Mouse (Mus musculus): ENCODE data around the gene Timm8b.
"Not testable (repeated sequence)": the region's sequence is repeated elsewhere in the genome, so short reads cannot be mapped to it uniquely, and the experiment has no call there.

Timm8b gene

DNA sequence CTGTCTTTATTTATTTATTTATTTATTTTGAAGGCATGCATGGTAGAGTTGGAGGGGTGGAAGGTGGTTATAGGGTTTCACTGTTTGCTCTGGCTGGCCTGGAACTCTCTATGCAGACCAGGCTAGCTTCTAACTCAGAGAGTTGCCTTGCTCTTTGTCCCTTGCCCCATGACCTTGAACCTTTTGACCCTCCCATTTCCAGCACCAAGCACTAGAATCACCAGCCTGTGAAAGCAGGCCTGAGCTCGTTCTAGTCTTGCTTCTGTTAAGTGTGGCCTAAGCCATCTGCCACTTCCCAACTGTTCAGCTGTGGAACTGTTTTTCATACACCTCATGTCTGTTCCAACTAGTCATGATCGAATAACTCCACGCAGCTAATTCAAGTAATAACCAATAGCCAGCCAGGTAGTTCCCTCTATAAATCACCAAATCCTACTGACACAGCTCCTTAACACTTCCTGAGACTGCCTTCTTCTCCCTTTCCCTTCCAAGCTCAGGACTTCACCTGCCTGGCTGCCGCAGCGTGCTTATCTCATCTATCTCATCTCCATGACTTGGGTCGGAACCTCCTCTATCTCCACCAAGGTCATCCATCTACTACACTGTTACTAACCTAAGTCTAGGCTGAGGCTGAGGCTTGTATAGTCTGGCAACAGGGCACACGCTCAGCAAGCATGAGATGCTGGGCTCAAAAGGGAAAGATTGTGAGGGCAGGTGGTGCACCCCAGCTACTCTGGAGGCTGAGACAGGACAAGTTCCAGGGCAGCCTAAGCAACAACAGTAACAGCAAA is 1.5 kb upstream of the Timm8b start:
- DNase-seq (ENCODE audit: low spot score), result no peak

DNA sequence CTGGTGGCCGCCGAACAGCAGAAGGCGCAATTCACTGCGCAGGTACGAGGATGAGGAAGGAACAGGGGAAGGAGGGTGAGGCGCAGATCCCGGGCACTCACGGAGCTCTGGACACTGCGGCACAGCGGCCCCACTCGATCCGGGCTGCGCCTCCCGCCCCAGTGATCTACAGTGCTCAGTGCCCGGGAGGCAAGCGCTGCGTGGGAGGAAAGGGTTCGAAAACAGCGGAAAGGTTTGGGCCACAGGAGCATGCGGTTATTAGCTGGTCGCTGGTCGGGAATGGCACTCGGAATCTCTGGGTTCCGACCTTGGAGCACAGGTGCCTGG is 251 bp downstream of the Timm8b start:
- DNase-seq (ENCODE audit: low spot score), result no peak

DNA sequence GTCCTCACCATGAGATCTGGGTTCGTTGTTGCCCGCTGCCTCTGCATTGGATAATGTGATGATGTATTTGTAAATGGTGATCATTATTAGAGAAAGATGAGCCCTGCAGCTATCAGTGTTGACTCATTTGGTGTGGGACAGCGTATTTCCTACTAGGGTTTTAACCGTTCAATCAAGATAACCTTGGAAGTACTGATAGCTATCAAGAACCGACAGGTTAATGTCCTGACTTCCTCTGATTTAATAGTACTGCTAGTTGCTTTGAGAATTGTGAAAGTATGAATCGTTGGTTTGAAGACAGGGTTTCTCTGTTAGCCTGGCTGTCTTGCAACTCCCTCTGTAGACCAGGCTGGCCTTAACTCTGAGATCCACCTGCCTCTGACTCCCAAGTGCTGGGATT is 628 bp downstream of the Timm8b start:
- DNase-seq (ENCODE audit: low spot score), result no peak

DNA sequence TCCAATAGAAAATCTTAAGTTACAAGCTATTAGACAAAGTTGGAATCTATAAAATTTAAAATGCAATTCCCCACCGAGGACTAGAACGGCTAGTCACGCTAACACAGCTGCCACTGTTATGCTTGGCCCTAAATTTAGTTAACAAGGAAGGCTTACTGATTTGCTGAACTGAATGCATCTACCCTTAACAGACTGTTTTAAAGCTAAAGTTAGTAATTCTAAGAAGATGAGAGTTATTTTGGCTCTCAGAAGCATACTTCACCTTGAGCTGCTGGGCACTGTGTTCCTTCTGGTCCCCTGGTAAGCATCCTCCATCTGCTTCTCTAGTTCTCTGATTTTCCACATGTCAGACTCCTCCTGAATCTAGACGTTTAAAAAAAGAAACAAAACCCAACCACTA is 8.4 kb downstream of the Timm8b start:
- DNase-seq (ENCODE audit: low spot score), result no peak

DNA sequence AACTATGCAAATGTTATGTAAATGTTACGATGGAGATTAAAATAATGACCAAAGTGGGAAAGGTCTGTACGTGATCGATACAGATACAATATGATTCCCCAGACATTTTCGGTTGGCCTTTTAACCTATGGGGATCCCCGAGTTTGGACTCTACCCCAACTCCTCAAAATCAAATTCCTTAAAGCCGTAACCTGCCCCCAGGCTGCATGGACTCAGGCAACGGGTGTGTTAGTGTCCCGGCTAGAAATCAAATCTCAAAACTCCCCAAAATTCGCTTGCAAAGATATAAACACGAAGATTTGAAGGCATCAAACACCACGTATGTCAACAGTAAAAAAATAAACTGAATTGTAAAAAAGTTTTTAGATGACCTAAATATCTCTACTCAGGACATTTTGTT is 12.5 kb downstream of the Timm8b start:
- no peak for DNase-seq (ENCODE audit: low spot score)

DNA sequence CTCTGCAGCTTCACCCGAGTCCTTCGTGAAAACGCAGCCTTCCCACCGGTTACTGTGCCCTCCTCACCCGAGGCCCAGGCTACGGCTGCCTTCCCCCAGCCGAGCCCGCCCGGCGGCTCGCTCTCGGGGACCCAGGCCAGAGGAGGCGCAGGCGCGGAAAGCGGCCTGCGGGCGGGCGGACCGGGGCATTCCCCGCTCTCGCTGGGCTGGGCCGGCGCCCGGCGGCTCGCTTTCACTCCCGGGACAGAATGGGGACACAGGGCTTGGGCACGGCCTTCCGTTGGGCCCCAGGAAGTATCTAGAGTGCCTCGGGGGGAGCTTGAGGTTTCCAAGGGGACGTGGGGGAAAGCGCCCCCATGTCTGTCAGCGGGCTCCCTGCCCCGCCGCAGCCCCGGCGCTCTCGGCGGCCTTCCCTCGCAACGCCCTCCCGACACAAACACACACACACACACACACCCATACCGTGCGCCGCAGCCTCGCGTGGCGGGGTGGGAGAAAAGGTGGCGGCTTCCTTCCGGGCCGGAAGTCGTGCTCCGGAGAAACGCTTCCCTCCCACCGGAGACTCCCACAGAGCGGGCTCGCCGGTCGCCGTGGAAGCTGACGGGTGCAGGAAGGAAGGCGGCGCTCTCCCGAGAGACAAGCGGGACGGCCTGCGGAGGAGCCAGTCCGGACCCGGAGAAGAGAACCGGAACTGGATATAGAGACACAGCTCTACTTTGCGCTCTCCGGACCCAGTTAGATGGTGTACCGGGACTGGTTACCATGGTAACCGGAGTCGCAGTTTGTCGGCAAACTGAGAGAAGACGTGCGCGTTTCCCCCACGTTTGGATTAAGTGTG is 13.3 kb downstream of the Timm8b start, which contains the start of the genes Pih1d2 and Nkapd1:
Gene Pih1d2, plus strand, starts transcription at position 556 of the 838 bp plus-strand sequence.
Gene Nkapd1, minus strand, starts transcription at position 699 of the 838 bp plus-strand sequence.
- peak; percentile 95 for DNase-seq (ENCODE audit: low spot score)

DNA sequence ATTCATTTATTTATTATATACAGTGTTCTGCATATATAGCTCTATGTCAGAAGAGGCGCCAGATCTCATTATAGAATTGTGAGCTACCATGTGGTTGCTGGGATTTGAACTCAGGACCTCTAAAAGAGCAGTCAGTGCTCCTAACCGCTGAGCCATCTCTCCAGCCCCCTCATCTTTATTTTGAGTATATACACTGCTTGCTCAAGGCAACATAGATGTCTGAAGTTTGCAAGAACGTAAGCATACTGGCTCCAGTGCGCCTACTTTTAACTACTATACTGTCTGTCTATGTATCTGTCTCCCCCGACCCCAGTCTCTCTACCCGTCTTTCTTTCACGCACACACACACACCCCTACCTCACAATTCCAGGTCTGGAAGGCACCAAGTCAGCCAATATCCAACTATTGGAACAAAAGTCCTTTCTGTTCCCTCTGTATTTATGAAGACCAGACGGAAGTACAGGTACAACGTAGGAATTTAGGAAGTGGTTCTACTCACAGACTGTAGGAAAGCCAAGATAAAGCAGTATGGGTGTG is 14.2 kb downstream of the Timm8b start:
- DNase-seq (ENCODE audit: low spot score), result no peak

DNA sequence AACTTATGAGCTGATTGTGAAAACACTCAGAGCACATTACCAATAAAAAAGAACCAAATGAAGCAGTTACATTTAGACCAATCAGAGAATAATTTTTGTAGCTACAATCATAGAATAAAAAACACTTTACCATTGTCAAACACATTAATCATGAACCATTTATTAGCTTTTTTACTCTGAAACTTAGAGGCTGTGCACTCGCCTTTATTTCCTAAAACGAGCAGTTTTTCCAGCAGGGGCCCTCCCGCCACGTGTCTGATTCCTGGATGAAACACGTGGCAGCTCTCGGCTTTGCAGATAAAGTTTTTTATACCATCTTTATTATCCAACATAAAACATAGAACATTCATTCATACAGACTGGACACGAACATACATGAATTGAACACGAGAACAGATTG is 27.2 kb downstream of the Timm8b start:
- not testable (repeated sequence) for DNase-seq (ENCODE audit: low spot score)

DNA sequence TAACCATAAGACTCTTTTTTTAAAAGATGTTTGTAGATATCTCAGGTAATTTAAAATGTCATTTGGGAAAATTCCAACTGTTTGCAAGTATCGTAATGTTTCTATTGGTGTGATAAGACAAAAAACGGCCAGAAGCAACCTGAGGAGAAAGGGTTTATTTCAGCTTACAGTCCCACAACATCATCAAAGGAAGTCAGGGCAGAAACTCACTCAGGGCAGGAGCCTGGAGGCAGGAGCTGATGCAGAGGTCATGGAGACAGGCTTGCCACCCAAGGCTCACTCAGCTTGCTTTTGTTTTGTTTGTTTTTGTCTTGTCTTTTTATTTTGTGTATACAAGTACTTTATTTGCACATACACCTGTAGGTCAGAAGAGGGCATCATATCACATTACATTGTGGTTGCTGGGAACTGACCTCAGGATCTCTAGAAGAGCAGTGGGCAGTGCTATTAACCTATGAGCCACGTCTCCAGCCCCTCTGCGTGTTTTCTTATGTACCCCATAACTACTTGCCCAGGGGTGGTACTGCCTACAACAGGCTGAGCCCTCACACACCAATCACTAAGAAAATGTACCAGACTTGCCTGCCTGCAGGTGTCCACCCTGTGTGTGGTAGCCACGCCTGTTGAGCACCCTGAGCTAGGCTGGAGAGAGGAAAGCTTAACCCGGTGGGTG is 28.4 kb downstream of the Timm8b start:
- DNase-seq (ENCODE audit: low spot score), result no peak

DNA sequence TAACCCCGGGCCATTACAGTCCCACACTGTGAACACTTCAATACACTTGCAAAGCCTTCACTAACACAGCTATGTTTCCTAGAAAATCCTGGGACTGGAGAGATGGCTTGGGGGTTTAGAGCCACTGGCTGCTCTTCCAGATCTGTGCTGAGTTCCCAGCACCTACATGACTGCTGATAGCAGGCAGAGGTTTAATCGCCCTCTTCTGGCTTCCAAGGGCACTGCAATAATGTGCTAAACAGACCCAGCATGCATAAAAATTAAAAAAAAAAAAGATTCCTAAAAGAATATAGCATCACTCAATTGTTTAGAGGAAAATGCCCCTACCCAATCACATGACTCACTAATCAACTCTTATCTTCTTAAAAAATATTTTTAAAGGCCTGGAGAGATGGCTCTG is 29.3 kb downstream of the Timm8b start:
- peak; percentile 38 for DNase-seq (ENCODE audit: low spot score)

DNA sequence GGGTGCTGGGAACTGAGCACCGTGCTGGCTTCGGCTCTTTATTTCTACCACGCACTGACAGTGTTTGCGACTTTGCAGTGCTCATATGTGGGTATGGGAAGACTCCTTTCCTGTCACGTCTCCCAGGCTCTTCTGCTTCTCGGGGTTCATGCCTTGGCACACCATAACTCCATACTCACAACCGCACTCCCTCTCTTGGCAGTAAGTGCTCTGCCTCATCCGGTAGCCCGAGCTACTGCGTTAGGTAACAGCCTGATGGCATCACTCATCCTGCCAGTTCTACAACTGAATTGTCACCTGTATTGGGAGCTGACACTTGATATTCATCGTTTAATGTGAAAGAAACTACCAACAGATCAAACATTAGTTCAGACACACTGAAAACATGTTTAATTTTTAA is 30.6 kb downstream of the Timm8b start:
- DNase-seq (ENCODE audit: low spot score), result no peak

DNA sequence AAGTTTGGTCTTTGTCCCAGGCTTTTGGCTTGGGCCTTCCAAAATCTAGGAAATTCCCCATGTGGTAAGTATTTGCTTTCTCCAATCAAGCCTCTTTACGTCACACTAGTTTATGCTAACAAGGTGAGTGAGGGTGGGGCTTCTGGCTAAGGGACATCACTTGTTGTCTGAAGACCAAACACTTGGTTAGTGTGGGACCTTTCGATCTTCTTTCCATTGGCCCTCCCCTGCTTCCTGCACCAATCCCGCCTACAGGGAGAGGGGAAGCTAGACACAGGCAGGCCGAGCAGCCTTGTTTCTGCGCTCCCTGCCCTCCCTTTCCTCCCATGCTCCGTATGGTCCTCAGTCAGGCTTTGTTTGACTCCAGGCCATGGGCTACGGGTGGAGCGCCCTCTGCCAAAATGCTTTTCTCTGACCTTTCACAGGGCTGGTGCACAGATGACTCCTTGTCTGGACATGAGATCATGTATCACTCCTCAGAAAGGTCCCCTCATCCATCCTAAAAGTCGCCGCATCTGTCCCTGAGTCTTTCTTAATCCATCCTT is 43.2 kb downstream of the Timm8b start:
- DNase-seq (ENCODE audit: low spot score), result no peak

DNA sequence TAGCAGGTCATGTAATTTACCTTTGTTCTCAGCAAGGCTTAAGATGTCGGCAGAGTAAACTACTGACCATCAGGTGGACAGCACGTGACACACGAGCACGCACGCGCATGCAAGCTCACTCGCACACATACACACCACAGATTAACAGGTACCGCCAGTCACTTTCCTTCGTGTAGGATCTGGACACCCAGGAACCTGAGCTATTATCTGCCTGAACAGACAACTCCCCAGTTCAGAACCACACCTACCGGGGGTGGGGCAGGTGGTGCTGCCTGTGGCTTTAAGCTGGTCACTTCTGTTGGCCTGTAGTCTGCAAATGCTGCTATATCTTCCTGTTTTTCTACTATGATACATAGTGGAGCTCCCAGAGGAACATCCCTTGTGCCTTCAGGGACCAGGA is 46.8 kb downstream of the Timm8b start:
- DNase-seq (ENCODE audit: low spot score), result no peak

Measured in embryo, embryonic 10.5 days (tissue).